Mouse (Mus musculus) liver, postnatal 0 days (tissue): ENCODE results near the gene Ppip5k2. TPM values are rescaled to one million over a fixed set of nuclear protein-coding genes. Genes with fewer than 3 reads are reported as not detected.
"Not testable (repeated sequence)": the region's sequence is repeated elsewhere in the genome, so short reads cannot be mapped to it uniquely, and the experiment has no call there.

Experiments used
- ATAC-seq: fragments of 200-750 bp; cut with Nextera tagmentation; 2 replicates; pipeline ENCODE4 v1.8.0; 2017; ENCODE audit warnings: mild to moderate bottlenecking, moderate library complexity
- DNase-seq: peaks from one replicate; pipeline ENCODE4 v3.0.0-alpha.2; 2016
- H3K27ac ChIP-seq: fragments of 300-500 bp; sonication (generic); 2 replicates; pipeline ENCODE4 v1.5.1; 2014; ENCODE audit warnings: antibody characterized with exemption, moderate library complexity, mild to moderate bottlenecking, low read depth
- H3K27me3 ChIP-seq: fragments of 300-500 bp; sonication (generic); 2 replicates; pipeline ENCODE4 v1.6.1; 2014; ENCODE audit warnings: low read length, control low read depth, mixed read lengths; ENCODE audit not compliant: insufficient read depth
- H3K36me3 ChIP-seq: fragments of 300-500 bp; sonication (generic); replicated peaks from 2 replicates; pipeline ENCODE4 v1.6.1; 2014; ENCODE audit warnings: mild to moderate bottlenecking, control low read depth, low read length, moderate library complexity, mixed read lengths; ENCODE audit not compliant: insufficient read depth
- H3K4me1 ChIP-seq: fragments of 300-500 bp; sonication (generic); 2 replicates; pipeline ENCODE4 v1.6.1; 2014; ENCODE audit warnings: antibody characterized with exemption, mild to moderate bottlenecking, control low read depth; ENCODE audit not compliant: insufficient read depth
- H3K4me2 ChIP-seq: fragments of 300-500 bp; sonication (generic); 2 replicates; pipeline ENCODE4 v1.6.1; 2014; ENCODE audit warnings: low read depth, mild to moderate bottlenecking, low read length, moderate library complexity, mixed read lengths
- H3K4me3 ChIP-seq: fragments of 300-500 bp; sonication (generic); 2 replicates; pipeline ENCODE4 v1.5.1; 2014; ENCODE audit warnings: low read depth, low read length
- H3K9ac ChIP-seq: fragments of 300-500 bp; sonication (generic); replicated peaks from 2 replicates; pipeline ENCODE4 v1.6.1; 2014; ENCODE audit warnings: mild to moderate bottlenecking, moderate library complexity
- H3K9me3 ChIP-seq: fragments of 300-500 bp; sonication (generic); 2 replicates; pipeline ENCODE4 v1.6.1; 2016; ENCODE audit warnings: mild to moderate bottlenecking, control low read depth, low read length, mixed read lengths
- CTCF ChIP-seq: sonication (generic); IDR thresholded peaks from 2 replicates; pipeline ENCODE4 v1.5.1; 2016; ENCODE audit warnings: antibody characterized with exemption, low read depth
- EP300 ChIP-seq: IDR thresholded peaks from 2 replicates; pipeline ENCODE4 v1.6.1; 2016; ENCODE audit warnings: antibody characterized with exemption, low read depth, mild to moderate bottlenecking
- WGBS: fragments of 180-500 bp; shearing (Covaris S2); extraction: QIAGEN DNeasy Blood & Tissue Kit; methylation state at CpG from one replicate; pipeline ENCODE4 v1.1.7; 2014; ENCODE audit not compliant: insufficient replicate concordance; 5-methylcytosine and 5-hydroxymethylcytosine counted together
- polyA plus RNA-seq: library from polyadenylated mRNA; unstranded; fragments of >200 nt; fragmentation: Nextera tagmentation; extraction: Ambion mirVana; gene quantifications from 2 replicates; pipeline ENCODE4 v1.2.1, GENCODE M21; 2015

Gene Ppip5k2
- polyA plus RNA-seq, 1 experiment from 2014 or later, result 10.1 TPM

DNA sequence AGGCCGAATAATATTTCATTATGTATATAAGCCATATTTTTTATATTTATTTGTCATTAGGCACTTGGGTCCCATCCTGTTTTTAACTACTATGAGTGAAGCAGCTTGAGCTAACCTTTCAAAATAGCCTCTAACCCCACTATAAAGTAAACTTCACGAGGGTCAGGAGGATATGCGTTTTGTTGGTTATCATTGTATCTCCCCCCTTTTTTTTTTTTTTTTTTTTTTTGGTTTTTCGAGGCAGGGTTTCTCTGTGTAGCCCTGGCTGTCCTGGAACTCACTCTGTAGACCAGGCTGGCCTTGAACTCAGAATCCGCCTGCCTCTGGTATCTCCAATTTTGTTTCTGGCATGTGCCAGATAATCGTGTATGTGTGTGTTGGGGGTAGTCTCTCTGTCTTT, 3.2 kb upstream of the Ppip5k2 start:
- WGBS, result 77% methylated on average over 6 of the region's 6 CpGs
- H3K9me3 ChIP-seq, result no peaks in the 10 kb centered on the region
- H3K4me1 ChIP-seq, result peaks cover 7% of the 10 kb centered on the region
- no peak overlapping the region for H3K9ac ChIP-seq
- DNase-seq (no peak), ATAC-seq (no peak)
- H3K4me3 ChIP-seq, result no peak overlapping the region
- TF ChIP-seq EP300 (no peak), CTCF (no peak)
- H3K36me3 ChIP-seq, result peaks cover 5% of the 10 kb centered on the region
- H3K27ac ChIP-seq, result no peak overlapping the region
- H3K4me2 ChIP-seq, result no peak overlapping the region
- H3K27me3 ChIP-seq, result no peaks in the 10 kb centered on the region

GRCm38 (mm10) chr1:97771727-97772126, 1.5 kb upstream of the Ppip5k2 start:
- DNase-seq (no peak), ATAC-seq (no peak)
- 0 out of 2 replicates have a peak, but pooled peaks cover 2% of the 10 kb centered on the region for H3K36me3 ChIP-seq
- TF ChIP-seq EP300 (no peak), CTCF (no peak)
- H3K9me3 ChIP-seq, result no peaks in the 10 kb centered on the region
- no peaks in the 10 kb centered on the region for H3K27me3 ChIP-seq
- H3K4me3 ChIP-seq, result no peak overlapping the region
- peak overlapping the region; percentile 83; the same call in 1 of the 2 replicates for H3K4me2 ChIP-seq
- H3K27ac ChIP-seq, result peak overlapping the region; percentile 65
- 81% methylated on average over 5 of the region's 5 CpGs for WGBS
- H3K9ac ChIP-seq, result no peak overlapping the region
- H3K4me1 ChIP-seq, result peaks cover 7% of the 10 kb centered on the region

DNA sequence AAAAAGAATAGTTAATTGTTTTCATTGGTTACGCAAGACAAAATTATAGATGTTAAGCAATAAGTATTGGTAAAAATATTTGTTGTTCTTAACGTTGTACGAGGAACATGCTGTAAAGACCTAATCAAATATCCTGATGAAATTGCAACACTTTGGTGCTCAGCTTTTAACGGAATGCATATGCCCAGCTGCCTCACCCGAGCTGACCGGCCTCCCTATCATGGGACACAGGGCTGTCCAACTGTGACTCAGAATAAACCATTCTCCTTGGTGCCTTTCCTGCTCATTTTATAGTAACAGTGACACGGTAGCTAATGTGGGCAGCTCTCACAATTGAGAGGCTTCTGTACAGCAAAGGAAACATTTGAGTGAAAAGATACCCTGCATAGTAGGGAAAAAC, 907 bp upstream of the Ppip5k2 start:
- no peaks in the 10 kb centered on the region for H3K27me3 ChIP-seq
- 42% methylated on average over 7 of the region's 7 CpGs for WGBS
- H3K4me3 ChIP-seq, result peak overlapping the region; percentile 83
- peak overlapping the region; percentile 99 for H3K27ac ChIP-seq
- DNase-seq (peak; percentile 45), ATAC-seq (peak; percentile 58)
- peaks cover 7% of the 10 kb centered on the region for H3K4me1 ChIP-seq
- no peaks in the 10 kb centered on the region for H3K36me3 ChIP-seq
- TF ChIP-seq CTCF, result no peak
- peak; percentile 58 for TF ChIP-seq EP300
- H3K9me3 ChIP-seq, result no peaks in the 10 kb centered on the region
- no peak overlapping the region for H3K9ac ChIP-seq
- H3K4me2 ChIP-seq, result peak overlapping the region; percentile 83

- peak overlapping the region; percentile 93 for H3K9ac ChIP-seq
- WGBS, result under 1% methylated on average over 40 of the region's 40 CpGs
- peak overlapping the region; percentile 99 for H3K27ac ChIP-seq
- DNase-seq (peak; percentile 76), ATAC-seq (peak; percentile 27)
- H3K27me3 ChIP-seq, result no peaks in the 10 kb centered on the region
- peak overlapping the region; percentile 83 for H3K4me3 ChIP-seq
- TF ChIP-seq CTCF (no peak), EP300 (no peak; the same call in 1 of the 2 replicates)
- H3K36me3 ChIP-seq, result no peaks in the 10 kb centered on the region
- H3K4me1 ChIP-seq, result peaks cover 13% of the 10 kb centered on the region
- peak overlapping the region; percentile 83 for H3K4me2 ChIP-seq
- H3K9me3 ChIP-seq, result no peaks in the 10 kb centered on the region
Observed at GRCm38 (mm10) chr1:97769294-97769903, 812 bp downstream of the Ppip5k2 start.

GRCm38 (mm10) chr1:97768906-97769293, 1.3 kb downstream of the Ppip5k2 start:
- H3K4me2 ChIP-seq, result peak overlapping the region; percentile 83
- peak overlapping the region; percentile 83 for H3K4me3 ChIP-seq
- WGBS, result 4% methylated on average over 7 of the region's 7 CpGs
- H3K27ac ChIP-seq, result peak overlapping the region; percentile 99
- no peaks in the 10 kb centered on the region for H3K9me3 ChIP-seq
- no peak for TF ChIP-seq CTCF
- TF ChIP-seq EP300, result 0 out of 2 replicates have a peak, but pooled peaks have one; percentile 37
- peak overlapping the region; percentile 93 for H3K9ac ChIP-seq
- ATAC-seq (no peak), DNase-seq (no peak)
- no peaks in the 10 kb centered on the region for H3K36me3 ChIP-seq
- peaks cover 13% of the 10 kb centered on the region for H3K4me1 ChIP-seq
- no peaks in the 10 kb centered on the region for H3K27me3 ChIP-seq

DNA sequence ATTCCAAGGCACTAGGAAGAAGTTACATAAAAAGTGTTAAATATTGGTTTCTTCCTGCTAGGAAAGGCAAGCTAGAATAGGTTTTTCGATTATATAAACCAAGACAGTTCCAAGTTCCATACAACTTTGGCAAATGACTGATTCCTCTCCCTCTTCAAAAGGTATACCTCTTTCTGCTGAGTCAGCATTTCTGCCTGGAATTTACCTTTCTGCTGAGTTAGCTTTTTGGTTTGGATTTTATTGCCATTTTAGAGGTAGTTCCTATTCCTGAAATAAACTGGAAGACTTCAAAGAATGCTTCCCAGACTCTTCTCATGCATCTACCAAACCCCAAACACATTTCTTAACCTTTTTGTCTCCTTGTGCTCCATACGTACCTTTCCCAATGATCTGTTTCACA, 2.1 kb downstream of the Ppip5k2 start:
- WGBS, result 63% methylated on average over 2 of the region's 2 CpGs
- Histone ChIP-seq H3K4me3 (peak overlapping the region; percentile 83), H3K4me1 (peaks cover 13% of the 10 kb centered on the region), H3K27ac (no peak overlapping the region), H3K9me3 (no peaks in the 10 kb centered on the region), H3K36me3 (0 out of 2 replicates have a peak, but pooled peaks cover 2% of the 10 kb centered on the region), H3K27me3 (no peaks in the 10 kb centered on the region), H3K4me2 (peak overlapping the region; percentile 83), H3K9ac (no peak overlapping the region)
- DNase-seq (no peak), ATAC-seq (no peak)
- TF ChIP-seq CTCF, result no peak
- TF ChIP-seq EP300, result no peak

GRCm38 (mm10) chr1:97765712-97766111, 4.5 kb downstream of the Ppip5k2 start:
- not testable (repeated sequence) for H3K4me2 ChIP-seq, ATAC-seq, DNase-seq, H3K27ac ChIP-seq, H3K36me3 ChIP-seq, H3K9ac ChIP-seq, H3K9me3 ChIP-seq, H3K4me3 ChIP-seq, H3K27me3 ChIP-seq, H3K4me1 ChIP-seq
- 85% methylated on average over 4 of the region's 4 CpGs for WGBS
